Mouse (Mus musculus) ovary, postnatal 14 days (tissue): ENCODE results near the gene Chmp6.

Experiments used
- DNase-seq: peaks from one replicate; pipeline ENCODE4 v3.0.0; 2022; ENCODE audit warnings: low spot score

Chmp6 gene

DNA sequence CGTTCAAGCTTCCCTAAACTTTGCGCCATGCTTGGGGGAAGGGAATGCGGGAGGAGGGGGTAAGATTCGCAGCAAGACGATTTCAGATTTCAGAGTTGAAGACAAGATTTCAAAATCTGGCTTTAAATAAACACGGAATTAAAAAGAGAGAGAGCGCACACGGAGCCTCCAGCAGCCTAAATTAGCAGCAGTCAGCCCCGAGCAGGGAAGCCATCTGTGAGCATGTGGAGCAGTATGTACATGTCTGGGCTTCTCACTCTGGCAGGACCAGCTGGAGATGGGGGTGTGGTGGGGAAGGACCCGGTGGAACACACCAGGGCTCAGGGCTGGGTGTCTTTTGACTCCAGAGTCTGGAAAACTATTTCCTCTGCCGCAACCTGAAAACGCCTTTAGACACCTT is 24.0 kb downstream of the Chmp6 start:
- DNase-seq: no peak

DNA sequence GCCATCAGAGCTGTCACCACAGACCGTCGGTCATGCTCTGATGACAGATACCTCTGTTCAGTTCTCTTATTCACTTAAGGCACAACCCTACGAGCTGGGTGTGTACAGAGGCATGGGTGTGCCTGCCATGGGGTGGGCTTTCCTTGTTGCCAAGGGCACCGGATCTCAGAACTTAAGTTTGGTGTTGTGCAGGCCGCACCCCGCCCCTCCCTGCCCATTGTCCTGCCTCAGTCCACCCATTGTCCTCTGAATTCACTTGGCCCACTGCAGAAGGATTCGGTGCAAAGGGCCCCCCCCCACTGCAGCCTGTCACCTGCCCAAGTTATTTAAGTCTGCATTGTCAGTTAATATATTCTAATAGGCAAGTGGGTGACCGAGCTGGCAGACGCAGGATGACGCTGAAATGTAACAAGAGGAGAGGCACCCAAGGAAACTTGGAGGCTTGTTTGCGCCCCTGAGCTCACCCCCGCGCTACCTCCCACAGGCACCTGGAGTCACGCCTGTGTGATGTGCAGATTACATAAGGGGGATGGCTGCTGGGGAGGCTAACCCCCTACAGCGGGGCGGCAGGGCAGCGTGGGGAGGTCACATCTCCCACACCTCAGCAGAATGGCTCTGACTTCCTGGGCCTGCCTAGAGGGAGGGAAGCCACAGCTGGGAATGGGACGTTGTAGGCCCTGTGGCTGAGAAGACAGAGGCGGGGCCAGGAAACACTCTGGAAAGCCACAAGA is 24.7 kb downstream of the Chmp6 start:
- no peak for DNase-seq

DNA sequence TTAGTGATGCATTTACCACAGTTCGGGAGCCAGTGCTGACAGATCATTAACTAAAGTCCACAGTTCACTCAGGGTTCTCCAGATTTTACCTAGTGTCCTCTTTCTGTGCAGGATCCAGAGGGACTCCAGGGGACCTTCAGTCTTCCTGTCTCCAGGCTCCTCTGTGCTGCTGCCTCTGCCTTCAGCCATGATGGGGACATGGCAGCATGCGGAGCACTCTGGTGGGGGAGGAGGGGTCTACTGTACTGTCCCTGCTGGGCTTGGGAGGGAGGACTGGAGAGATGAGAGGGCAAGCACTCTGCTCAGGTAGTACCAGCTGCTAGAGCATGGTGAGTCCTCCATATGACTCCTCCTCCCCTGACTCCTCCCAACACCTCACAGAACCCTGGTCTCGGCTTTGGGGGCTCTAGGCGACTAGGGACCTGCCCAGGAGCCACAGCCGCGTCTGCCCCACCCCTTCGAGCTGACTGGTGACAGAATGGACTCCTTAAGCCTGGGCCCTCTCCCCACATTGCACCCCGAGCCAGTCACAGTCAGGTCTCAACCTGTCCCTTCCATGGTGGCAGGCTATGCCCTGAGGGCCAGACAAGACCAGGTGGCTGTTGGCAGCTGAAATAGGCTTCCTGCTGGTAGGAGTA is 26.0 kb downstream of the Chmp6 start:
- DNase-seq: no peak

DNA sequence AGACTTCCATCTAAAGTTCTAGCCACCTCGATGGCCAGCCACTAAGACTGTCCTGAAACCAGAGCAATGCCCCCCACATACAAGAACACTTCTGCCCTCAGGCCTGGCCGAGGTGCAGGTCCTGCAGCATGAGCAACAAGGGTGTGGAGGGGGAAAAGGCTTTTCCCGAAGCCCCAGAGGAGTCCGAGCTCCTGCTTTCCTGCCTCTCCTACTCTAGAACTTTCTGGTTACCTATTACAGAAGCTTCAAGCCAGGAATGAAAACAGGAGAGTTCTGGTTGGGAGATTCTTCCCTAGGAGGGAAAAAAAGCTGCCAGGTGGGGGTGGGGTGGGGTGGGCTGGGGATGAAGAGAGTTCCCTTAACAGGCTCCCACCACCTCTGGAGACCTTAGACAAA is 26.5 kb downstream of the Chmp6 start:
- no peak for DNase-seq

GRCm38 (mm10) chr11:119940142-119940541 is 26.9 kb downstream of the Chmp6 start:
- DNase-seq: no peak

- DNase-seq: no peak
These were observed 28.6 kb downstream of the Chmp6 start for GRCm38 (mm10) chr11:119941794-119942193.

DNA sequence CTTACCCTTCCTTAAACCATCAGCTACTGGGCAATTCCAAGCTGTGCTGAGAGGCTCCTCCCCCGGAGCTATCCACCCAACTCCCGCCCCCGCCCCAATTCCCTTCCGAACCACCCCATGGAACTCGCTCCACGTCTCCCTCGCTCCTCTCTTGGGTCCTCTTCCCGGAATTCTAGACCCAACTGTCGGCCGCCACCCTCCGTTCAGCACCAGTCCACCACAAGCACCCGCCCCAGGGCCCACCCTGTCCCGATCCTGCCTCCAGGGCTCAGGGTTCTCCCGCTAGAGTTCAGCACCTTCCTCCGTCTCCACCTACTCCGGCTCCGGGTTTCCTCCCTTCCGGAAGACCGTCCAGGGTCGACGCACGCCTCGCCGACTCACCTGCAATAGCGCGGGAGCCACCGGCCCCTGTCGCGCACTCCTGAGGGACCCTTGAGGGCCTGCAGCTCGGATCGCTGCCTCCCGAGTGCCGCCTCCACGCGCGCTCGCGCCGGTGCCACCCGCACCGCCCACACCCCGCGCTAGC is 29.0 kb downstream of the Chmp6 start:
- no peak for DNase-seq

DNA sequence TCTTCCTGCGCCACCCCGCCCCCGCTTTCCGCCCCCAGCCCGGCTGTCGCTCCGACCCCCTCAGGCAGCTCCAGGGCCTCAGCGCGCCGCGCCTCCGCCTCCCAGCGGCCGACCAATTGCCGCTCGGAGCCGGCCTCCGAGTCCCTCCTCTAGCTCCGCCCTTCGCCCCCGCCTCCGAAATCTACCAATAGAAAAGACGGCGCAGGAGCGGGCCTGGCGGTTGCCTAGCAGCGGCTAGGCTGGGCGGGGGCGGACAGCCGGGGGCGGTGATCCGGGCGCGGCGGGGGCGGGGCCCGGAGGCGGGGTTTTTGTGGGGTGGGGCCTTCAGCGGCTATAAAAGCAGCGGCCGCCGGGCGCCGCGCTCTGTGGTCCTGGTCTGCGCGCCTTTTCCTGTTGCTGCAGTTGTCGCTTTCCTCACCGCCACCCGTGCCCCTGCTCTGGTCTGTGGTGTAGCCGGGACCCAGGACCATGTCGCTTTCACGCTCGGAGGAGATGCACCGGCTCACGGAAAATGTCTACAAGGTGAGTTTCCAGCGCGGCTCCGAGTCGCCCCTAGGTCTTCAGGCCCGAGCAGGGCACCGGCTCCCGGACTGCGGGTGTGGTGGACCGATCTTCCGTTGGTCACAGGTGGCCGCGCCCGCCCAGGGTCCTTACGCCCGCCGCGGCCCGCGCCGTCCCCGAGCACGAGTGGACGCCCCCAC is 29.6 kb downstream of the Chmp6 start, which contains the start of gene Baiap2:
Gene Baiap2 (plus strand): TSS at position 37 of the 701 bp plus-strand sequence.
- peak; percentile 97 for DNase-seq

DNA sequence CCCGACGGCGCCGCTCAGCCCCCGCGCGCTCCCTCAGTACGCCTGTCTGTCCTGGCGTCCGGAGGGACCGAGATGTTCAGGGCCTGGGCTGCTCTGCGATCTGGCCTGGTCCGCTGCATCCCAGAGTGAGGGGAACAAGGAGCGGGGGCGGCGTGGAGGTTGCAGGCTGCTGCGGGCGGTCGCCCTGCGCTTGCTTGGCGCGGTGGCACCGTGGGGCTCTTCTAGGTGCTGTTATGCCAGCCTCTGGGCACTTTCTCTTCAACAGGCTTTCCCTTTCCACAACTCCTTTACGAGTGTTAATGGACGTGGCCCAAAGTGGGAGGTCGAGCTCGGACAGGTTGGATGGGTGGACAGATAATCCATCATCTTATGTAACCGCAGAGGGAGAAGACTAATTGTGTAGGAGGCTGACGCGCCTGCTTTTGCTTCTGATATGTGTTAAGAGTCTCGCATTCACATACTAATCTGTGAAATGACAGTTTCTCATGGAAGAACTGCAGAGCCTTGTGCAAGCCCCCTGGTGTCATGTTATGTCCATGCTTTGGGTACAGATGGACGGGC is 30.3 kb downstream of the Chmp6 start:
- no peak for DNase-seq

- DNase-seq: no peak
These were observed 32.1 kb downstream of the Chmp6 start for GRCm38 (mm10) chr11:119945343-119945742.

GRCm38 (mm10) chr11:119947426-119947825 is 34.2 kb downstream of the Chmp6 start:
- no peak for DNase-seq

GRCm38 (mm10) chr11:119947897-119948296 is 34.7 kb downstream of the Chmp6 start:
- DNase-seq: no peak

DNA sequence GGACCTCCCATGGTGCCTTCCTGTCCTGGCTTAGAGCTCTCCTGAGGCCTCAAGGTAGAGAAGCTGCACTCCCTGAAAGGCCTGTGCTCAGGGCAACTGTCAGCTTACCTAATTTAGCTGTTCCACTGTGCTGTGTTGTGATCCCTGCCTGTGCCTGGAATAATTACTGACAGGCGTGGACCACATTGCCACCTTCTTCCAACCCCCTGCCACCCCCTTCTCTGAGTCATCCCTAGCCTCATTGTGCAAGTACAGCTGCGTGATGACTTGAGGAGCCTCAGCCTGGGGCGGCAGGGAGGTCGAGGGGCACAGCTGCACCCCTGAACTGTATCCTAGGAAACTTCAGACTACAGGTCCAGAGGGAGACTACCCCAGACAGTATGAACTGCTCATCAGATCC is 35.1 kb downstream of the Chmp6 start:
- no peak for DNase-seq

DNA sequence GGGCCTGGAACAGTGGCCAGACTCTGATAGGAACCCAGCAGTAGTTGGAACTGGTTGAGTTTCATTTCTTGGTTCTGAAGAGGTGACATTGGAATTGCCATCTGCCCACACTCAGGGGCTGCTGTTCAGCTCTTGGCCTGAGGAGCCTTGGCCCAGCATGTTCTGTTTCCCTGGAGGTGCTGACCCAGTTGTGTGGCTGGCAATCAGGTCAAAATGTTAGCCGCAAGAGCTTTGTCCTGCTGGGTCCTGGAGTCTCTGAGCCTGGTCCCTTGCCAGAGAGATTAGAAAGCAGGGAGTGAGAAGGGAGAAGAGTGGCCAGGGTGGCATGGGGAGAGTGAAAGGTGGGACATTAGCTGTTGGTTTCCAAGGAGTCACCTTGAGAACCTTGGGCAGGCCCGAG is 35.6 kb downstream of the Chmp6 start:
- DNase-seq: no peak

DNA sequence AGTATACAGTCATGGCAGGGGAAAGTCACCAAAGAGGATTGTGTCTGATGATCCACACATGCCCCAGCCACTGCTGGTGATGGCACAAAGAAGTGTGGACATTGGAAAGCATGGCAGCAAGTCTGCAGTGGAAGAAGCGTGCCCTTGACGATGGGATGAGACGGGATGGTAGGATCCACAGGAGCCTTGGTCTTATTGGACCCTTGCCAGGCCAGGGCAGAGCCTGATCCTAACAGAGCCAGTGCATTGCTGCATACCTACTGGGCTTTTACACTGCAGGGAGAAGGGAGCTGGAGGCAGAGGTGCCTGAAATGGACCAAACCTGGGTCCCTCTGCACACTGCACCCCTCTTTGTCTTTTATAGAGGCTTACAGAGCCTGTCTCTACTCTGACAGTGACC is 37.3 kb downstream of the Chmp6 start:
- no peak for DNase-seq

DNA sequence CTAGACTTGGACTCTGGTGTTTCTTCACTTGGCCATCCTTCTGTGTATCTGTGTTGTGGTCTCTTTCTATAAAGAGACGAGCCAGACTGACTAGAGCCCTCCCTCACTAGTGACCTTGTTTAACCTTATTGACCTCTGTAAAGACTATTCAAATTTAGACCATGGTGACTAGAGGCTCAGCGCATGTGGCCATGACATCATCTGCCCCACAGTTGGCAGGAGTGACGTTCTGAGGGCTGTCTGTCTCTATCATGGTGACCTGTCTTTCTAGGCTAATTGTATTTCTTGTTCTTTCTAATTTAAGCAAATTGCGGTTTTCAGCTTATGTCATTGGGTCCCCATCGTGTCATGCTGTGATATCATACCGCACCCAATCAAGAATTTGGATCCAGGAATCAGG is 38.1 kb downstream of the Chmp6 start:
- no peak for DNase-seq

GRCm38 (mm10) chr11:119952429-119953224 is 39.4 kb downstream of the Chmp6 start:
- peak; percentile 56 for DNase-seq

DNA sequence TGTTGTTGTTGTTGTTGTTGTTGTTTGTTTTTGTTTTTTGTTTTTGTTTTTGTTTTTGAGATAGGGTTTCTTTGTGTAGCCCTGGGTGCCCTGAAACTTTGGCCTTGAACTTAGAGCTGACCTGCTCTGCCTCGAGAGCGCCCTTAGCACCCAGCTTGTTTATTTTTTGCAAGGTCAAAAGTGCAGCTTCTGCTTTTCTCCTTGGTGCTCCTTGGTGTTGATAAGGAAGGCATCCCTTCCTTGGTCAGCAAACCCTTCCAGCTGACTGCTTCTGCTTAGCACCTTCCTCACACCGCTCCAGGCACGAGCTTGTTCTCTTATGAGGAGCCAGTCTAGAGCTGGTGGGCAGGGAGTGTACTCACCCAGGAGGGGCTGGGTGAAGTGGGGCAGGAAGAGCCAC is 41.0 kb downstream of the Chmp6 start:
- no peak for DNase-seq

DNA sequence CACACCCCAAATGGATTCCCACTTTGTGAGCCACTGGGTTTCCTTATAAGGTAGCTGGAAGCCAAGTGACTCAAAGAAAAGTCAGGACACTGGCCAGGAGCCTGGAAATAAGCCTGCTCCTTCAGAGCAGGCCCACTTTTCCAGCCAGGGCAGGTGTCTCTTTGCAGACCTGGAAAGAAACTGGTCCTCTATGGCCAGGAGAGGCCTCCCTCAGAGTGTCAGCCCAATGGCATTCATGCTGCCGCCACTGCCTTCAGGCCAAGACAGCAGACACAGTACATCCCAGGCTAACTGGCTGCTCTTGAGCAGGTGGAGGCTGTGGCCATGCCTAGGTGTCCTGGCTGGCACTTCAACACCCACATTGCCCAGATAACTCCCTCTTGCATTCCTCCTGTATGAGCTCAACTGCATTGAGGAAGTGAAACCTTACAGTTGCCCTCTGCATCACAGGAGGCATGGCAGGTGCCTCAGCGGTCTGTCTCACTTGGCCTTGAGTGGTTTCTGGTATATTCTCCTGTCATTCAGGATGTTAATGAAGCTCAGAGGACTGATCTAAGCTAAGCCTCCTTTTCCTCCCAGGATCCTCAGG is 41.6 kb downstream of the Chmp6 start:
- DNase-seq: no peak

GRCm38 (mm10) chr11:119955432-119955831 is 42.2 kb downstream of the Chmp6 start:
- DNase-seq: no peak

- no peak for DNase-seq
These were observed 43.3 kb downstream of the Chmp6 start for GRCm38 (mm10) chr11:119956590-119956989.
